Mouse (Mus musculus): Measurements from ENCODE around the gene Bcl2l13.

GRCm38 (mm10) chr6:120835474-120836374 lies at the start of gene Bcl2l13:
- TF ChIP-seq CTCF (IDR thresholded peaks at IDR 0.05; ENCODE audit: insufficient read depth, low read length) (peak; percentile 57), POLR2A (IDR thresholded peaks at IDR 0.05; ENCODE audit: borderline replicate concordance, extremely low read depth, low read depth, low read length) (peak; percentile 82; the same call in 1 of the 2 replicates)
